Mouse (Mus musculus) large intestine, adult 2 months (tissue): ENCODE data around the gene Gpr119. TPM values are rescaled to one million over a fixed set of nuclear protein-coding genes. Genes with fewer than 3 reads are reported as not detected.

Experiments
- DNase-seq: peaks from one replicate; pipeline ENCODE4 v3.0.0-alpha.2; 2012; ENCODE audit warnings: low read depth, low spot score
- WGBS: fragments of 180-500 bp; shearing (Covaris S2); methylation state at CpG from one replicate; pipeline ENCODE4 v1.1.7; 2018; 5-methylcytosine and 5-hydroxymethylcytosine counted together
- polyA plus RNA-seq: library from polyadenylated mRNA; depleted of rRNA; stranded (reverse); fragments of >200 nt; gene quantifications from 2 replicates; pipeline ENCODE4 v1.2.3, GENCODE M21; 2012; rRNA removed

Gpr119 gene
- polyA plus RNA-seq = 0.43 and 0.61 TPM in 2 replicates

DNA sequence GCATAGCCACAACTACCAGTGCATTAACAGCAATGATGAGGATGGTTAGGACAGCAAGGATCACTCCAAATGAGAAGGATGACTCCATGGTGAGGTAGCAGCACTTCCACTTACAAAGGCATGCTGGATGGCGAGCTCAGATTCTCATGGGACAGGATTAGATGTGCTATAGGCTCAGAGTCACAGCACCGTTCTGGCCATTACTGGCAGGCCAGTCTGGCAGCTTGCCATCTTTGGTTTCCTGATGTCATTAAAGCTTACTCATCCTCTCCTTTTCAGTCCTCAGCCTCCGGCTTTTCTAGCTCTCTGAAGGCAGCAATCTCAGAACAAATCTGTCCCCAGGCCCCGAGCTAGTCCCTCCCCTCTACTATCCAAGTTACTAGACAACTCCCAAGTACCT is at the start of gene Gpr119:
Gpr119 (minus strand) TSS at position 308 of the 400 bp plus-strand sequence.
- 36% methylated on average over 4 of the region's 4 CpGs for WGBS
- DNase-seq = no peak

- 85% methylated on average over 8 of the region's 8 CpGs for WGBS
- DNase-seq = no peak
Observed at GRCm38 (mm10) chrX:48712846-48713245, 38.6 kb upstream of the Gpr119 start.

DNA sequence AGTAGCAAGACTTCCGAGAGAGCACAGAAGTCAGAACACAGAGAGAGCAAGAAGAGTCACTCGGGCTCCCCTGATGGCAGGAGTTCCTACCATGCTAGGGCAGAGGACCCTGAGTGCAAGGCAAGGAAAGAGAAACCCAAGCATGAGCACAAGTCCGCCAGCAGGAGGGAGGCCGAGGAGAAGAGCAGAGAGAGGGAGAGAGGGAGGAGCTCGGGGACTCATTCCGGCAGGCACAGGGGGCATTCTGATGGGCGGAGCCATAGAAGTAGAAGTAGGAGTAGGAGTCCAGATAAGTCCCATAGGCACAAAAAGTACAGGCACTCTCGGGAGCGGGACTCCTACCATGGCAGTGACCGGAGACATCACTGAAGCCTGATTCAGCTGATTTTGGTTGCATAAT is 35.4 kb upstream of the Gpr119 start:
- WGBS = 92% methylated on average over 10 of the region's 10 CpGs
- no peak for DNase-seq

DNA sequence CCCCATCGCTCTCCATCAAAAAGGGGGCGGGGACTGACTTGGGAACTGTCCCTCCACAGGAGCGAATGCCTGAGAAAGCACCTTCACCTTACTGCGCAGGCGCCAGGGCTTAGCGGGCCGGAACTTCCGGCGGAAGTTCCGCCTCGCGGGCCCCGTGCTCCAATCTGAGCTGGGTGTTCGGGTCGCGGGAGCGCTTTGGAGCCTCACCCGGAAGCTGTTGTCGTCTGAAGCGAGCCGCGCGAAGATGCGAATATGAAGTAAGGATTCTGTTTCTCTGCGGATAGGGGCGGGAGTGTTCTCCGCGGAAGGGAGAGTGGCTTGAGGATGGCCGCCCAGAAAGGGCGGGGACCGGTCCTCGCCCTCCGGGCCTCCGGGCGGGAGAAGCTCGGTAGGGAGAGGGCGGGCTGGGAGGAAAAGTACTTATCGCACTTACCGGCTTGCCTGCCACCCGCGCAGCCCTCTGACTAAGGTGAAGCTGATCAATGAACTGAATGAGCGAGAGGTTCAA is 20.6 kb upstream of the Gpr119 start, which contains the start of gene Rbmx2:
Rbmx2 (plus strand) TSS at position 141 of the 508 bp plus-strand sequence.
- DNase-seq = peak; percentile 43
- 14% methylated on average over 40 of the region's 42 CpGs for WGBS

- WGBS = 18% methylated on average over 6 of the region's 6 CpGs
- DNase-seq = no peak
Observed at GRCm38 (mm10) chrX:48694460-48694859, 20.2 kb upstream of the Gpr119 start.

- 76% methylated on average over 5 of the region's 5 CpGs for WGBS
- no peak for DNase-seq
Observed at GRCm38 (mm10) chrX:48683857-48684256, 9.6 kb upstream of the Gpr119 start.

DNA sequence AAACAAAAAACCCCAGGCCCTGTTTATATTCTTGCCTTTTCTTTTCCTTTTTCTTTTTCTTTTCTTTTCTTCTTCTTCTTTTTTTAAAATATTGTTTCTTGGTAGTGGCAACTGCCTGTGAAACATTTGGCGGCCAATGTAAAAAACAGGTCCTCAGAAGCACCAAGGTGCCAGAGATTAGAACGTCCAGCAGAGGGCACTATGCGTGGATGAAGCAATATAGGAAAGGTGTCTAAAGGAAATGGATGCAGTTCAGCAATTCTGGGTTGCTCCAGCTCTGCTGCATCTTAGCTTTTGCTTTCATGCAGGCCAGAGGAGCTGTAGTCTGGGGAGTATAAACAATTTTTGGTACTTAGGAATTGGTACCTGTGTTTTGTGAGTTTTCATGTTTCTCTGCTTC is 9.2 kb upstream of the Gpr119 start:
- no peak for DNase-seq
- WGBS = 18% methylated on average over 3 of the region's 3 CpGs

DNA sequence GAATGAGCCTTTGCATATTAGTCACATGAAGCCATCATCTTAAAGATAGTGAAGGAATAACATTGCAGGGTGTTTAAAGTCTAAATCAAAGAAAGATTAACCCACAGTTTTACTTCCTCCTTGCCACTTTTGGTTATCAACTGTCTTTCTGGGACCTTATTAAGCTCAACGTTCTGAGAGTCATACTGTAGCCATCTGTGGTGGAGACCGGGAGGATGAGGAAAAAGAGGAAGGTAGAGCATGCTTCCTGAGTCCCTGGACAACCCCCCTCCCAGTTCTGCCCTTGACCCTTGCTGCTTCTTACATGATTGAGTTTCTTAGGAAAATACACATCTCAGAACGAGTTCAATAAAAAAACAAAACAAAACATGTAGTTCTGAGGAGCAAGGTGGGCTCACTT is 2.6 kb downstream of the Gpr119 start:
- no peak for DNase-seq
- 50% methylated on average over 3 of the region's 3 CpGs for WGBS

DNA sequence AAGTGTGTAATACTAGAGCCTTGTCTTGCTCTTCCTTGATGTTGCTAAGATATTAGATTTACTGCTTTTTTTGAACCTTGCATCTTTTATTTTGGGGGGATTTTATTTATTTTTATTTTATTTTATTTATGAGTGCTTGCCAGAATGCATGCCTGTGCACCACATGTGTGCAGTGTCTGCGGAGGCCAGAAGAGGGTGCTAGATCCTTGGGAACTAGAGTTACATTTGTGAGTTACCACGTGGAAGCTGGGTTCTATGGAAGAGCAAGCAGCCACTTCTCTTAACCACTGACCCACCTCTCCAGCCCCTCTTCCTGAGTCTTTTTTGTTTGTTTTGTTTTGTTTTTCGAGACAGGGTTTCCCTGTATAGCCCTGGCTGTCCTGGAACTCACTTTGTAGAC is 4.7 kb downstream of the Gpr119 start:
- 68% methylated on average over 3 of the region's 3 CpGs for WGBS
- DNase-seq = no peak

DNA sequence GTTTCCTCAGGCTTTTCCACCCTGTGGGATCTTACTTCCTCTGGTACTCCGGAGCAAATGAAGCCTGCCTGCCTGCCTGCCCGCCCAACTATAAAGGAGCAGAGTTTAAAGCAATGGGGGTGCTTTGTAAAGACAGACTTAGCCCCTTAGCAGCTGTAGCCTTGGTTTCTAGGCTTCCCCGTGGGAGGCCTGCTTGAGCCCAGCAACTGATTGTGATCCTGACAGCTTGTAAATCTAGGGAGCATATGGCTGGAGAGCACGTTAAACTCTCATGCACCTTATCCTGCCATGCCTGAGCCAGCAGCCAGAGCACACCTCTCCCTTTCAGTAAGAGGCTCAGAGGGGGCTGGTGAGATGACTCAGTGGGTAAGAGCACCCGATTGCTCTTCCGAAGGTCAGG is 7.5 kb downstream of the Gpr119 start:
- 44% methylated on average over 6 of the region's 6 CpGs for WGBS
- DNase-seq = no peak

DNA sequence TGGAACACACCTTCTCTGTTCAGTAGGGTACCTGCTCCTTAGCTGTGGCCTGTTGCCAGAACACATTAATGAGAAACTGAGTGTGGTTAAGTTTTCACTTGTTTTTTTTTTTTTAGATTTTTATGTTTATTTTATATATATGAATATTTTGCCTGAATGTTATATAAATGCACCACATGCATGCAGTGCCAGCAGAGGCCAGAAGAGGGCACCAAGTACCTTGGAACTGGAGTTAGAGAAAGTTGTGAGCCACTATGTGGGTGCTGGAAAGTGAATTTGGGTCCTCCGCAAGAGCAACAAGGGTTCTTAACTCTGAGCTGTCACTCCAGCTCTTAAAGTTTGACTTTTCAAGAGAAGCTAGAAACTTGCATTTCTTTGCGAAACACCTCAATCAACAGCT is 30.2 kb downstream of the Gpr119 start:
- WGBS = 91% methylated on average over 2 of the region's 2 CpGs
- DNase-seq = no peak

GRCm38 (mm10) chrX:48637032-48637431 is 37.2 kb downstream of the Gpr119 start:
- 63% methylated on average over 2 of the region's 2 CpGs for WGBS
- no peak for DNase-seq

GRCm38 (mm10) chrX:48624054-48624420 is 50.2 kb downstream of the Gpr119 start:
- DNase-seq = no peak
- 18% methylated on average over 9 of the region's 9 CpGs for WGBS

DNA sequence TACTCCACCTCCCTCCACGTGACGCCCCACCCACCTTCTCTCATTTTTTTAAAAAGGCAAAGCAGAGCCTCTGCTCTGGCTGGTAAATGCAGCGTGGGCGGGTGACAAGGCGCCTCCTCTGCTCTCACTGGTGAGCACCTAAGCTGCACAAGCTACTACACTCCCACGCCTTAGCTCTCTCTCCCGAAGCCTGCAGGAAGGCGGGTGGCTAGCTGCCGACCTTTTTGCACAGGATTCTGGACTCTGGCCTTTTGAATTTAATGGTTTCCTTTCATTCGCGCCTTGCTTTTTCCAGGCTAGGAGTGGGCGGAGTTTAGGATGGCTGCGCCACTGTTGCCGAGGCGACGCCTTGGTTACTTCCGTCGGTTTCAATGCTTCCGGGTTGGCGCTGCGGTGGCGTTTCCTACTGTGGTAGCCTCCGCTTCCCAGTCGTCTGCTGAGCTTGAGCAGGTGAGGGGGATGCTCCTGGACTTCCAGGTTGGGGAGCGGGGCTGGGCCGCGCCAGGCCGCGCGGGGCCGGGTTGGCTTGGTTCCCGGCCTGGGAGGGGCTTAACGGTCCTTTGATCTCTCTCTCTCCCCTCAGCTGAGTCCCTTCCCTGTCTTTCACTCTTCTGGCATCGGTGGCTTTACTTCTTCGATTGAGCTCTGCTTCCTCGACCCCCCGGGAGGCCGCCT is 50.8 kb downstream of the Gpr119 start, which contains the start of gene Slc25a14:
Slc25a14 (plus strand) TSS at position 35 of the 675 bp plus-strand sequence.
- peak; percentile 64 for DNase-seq
- WGBS = 17% methylated on average over 38 of the region's 38 CpGs

DNA sequence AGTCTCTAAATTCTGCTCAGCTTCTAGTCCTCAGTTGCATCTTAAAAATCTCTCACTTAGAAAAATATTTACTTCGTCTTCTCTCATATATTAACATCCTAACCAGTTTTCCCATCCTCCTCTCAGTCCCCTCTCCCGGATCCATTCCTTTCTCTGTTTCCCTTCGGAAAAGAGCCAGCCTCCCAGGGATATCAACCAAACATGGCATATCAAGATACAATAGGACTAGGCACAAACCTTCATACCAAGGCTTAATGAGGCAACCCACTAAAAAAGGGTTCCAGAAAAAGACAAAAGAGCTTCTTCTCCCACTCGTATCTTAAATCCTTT is 51.3 kb downstream of the Gpr119 start:
- 23% methylated on average over 4 of the region's 4 CpGs for WGBS
- DNase-seq = no peak

Other genes with a start within 250 kb of the Gpr119 start
- 23.1 and 34.6 TPM in 2 replicates for gene Elf4, start 211.3 kb downstream of the Gpr119 start, polyA plus RNA-seq
- 26.1 and 27.1 TPM in 2 replicates for gene Aifm1, start 160.9 kb downstream of the Gpr119 start, polyA plus RNA-seq
- 0.31 and 0.73 TPM in 2 replicates for gene Rab33a, start 155.2 kb downstream of the Gpr119 start, polyA plus RNA-seq
- gene Zfp280c, start 80.0 kb downstream of the Gpr119 start, polyA plus RNA-seq = 1.7 and 2.0 TPM in 2 replicates
- 2.8 and 3.0 TPM in 2 replicates for gene Slc25a14, start 51.1 kb downstream of the Gpr119 start, polyA plus RNA-seq
- gene Rbmx2, start 20.5 kb upstream of the Gpr119 start, polyA plus RNA-seq = 1.6 TPM in 2 replicates
- not detected in 2 replicates for gene Gm595, start 203.2 kb upstream of the Gpr119 start, polyA plus RNA-seq